Mouse (Mus musculus): ENCODE measurements around the gene Tmem246. TPM values are rescaled to one million over a fixed set of nuclear protein-coding genes. Genes with fewer than 3 reads are reported as not detected.
"Not testable (repeated sequence)": the region's sequence is repeated elsewhere in the genome, so short reads cannot be mapped to it uniquely, and the experiment has no call there.

The Tmem246 gene
- 1.0 and 1.7 TPM in 2 replicates for total RNA-seq (2017)

DNA sequence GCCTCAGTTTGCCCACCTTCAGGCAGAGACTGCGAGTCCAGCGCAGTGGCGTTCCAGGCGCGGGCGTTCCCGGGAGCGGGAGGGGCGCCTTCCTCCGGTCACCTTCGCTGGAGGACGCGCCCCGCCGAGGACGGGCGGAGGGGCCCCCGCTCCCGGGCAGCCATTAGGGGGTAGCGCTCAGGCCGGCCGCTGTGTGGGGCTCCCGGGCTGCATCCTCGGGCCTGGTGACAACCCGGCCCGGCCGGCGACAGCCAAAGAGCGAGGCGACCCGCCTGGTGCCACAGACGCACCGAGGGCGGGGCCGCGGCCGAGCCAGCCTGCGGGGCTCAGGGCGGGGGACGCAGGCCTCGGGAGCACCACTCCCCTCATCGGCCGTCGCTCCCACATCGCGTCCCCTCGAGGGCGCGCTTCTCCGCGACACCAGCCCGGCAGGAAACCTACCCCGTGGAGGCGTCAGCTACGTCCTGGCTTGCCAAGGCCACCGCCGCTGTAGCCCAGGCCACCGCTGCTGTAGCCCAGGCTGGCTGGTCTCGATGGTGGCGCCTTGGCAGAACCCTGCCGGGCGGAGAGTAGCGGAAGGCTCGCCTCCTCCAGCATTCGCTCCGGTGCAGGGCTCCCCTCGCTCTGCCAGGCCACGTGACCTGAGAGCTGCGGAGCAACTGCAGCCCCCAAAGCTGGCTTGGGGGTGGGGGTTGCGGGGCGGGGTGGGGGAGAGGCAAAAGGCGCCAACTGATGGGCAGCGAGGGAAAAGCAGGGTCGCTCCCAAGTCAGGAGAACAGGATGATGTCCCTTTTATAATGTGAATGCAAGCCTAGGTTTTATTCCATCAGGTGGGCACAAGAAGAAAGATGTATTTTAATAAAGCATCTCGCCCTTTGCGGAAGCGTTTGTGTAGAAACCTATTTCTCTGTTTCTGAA lies at the start of gene Tmem246:
Tmem246 (minus strand) TSS at position 694 of the 918 bp plus-strand sequence.
- peak; percentile 78 for ATAC-seq (replicated peaks; ENCODE audit: low read depth, poor library complexity, severe bottlenecking)

DNA sequence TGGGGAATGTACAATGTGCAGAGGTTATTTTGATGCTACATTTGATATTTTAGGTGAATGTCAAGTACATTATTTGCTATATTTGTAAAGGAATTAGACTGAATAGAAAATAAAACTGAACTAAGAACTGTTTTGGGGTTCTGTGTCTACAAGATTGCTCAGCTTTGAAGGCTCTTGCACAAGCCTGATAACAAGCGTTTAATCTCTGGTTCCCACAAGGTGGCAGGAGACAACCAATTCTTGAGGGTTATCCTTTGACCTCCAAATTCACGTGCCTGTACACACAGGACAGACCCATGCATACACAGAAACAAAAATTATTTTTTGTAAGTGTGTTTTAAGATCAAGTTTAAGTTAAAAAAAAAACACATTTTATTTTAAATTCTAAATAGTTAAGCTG lies 42.2 kb upstream of the Tmem246 start:
- ATAC-seq (replicated peaks; ENCODE audit: low read depth, poor library complexity, severe bottlenecking), result peak; percentile 76

GRCm38 (mm10) chr4:49637821-49638220 lies 40.1 kb upstream of the Tmem246 start:
- no peak for ATAC-seq (replicated peaks; ENCODE audit: low read depth, poor library complexity, severe bottlenecking)

DNA sequence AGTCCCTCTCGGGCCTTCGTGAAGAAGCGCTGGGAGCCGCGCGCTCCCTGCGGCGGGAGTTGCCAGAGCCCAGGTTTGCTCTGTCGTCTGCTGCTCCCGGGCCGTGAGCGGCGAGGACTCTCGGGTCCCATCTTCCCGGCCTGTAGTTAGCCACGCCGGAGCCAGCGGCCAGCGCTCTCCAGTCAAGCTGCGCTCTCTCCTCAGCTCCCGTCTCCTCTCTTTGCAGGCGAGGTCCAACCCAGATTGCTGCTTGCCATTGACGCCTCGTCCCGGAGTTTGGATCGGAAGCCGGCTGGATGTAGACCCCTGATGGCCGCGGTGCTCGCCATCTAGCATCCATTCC lies 34.4 kb upstream of the Tmem246 start:
- ATAC-seq (replicated peaks; ENCODE audit: low read depth, poor library complexity, severe bottlenecking), result no peak

DNA sequence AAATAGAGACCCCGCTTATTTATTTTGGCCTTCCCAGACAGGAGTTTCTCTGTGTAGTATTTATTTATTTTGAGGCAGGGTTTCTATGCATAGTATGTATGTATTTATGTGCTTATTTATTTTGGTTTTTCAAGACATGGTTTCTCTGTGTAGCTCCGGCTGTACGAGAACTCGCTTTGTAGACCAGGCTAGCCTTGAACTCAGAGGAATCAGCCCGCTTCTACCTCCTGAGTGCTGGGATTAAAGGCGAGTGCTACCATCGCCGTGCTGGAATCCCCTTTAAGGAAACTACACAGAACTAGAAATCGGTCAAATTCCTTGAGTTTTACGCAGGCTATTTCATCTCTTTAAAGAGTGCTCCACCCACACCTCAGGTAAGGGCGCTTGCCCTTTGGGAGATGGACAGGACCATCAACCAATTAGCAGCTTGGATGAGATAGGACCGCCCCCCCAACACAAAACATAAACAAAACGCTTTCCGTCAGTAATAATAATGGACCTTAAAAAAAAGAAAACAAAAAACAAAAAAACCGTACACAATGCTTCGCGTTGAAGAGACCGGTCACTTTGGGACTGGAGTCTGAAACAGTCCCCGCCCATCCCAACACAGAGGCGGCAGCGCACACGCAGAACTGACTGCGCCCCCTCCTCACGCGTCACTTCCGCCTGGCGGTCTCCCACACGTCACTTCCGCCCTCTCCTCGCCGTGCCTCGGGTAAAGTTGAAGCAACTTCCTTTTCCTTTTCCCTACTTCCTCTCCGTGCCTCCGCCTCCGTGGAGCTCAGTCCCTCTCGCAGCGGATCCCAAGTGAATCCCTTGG lies 33.9 kb upstream of the Tmem246 start, which contains the start of gene Rnf20:
Rnf20 (plus strand) TSS at position 688 of the 820 bp plus-strand sequence.
- peak; percentile 92 for ATAC-seq (replicated peaks; ENCODE audit: low read depth, poor library complexity, severe bottlenecking)

- no peak for ATAC-seq (replicated peaks; ENCODE audit: low read depth, poor library complexity, severe bottlenecking)
Measured at GRCm38 (mm10) chr4:49628941-49629340, 31.3 kb upstream of the Tmem246 start.

GRCm38 (mm10) chr4:49626973-49627372 lies 29.3 kb upstream of the Tmem246 start:
- peak; percentile 59 for ATAC-seq (replicated peaks; ENCODE audit: low read depth, poor library complexity, severe bottlenecking)

DNA sequence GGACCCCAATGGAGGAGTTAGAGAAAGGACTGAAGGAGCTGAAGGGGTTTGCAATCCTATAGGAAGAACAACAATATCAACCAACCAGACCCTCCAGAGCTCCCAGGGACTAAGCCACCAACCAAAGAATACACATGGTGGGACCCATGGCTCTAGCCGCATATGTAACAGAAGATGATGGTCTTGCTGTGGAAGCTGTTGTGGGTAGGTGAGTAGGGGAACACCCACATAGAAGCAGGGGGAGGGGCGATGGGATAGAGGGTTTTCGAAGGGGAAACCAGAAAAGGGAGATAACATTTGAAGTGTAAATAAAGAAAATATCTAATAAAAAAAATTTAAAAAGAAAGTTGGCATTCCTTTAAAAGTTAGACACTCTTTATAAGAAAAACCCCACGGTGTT lies 27.3 kb upstream of the Tmem246 start:
- ATAC-seq (replicated peaks; ENCODE audit: low read depth, poor library complexity, severe bottlenecking), result not testable (repeated sequence)

DNA sequence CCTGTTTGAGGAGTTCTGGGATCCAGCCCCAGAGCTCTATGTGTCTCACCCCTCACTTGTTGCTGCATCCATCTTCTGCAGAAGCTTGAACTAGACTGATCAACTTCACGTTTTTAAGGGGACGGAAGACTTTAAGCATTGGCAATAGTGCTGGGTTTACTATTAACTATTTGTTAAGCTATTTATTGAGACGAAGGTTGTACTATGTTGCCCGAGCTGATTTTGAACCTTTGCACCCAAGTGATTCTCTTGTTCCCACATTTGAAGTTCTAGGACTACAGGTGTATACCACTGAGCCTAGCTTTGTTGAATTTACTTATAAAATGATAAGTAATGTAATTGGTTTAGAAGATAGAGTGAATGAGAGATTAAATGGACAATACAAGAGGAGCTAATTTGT lies 26.2 kb upstream of the Tmem246 start:
- ATAC-seq (replicated peaks; ENCODE audit: low read depth, poor library complexity, severe bottlenecking), result no peak

GRCm38 (mm10) chr4:49622272-49622671 lies 24.6 kb upstream of the Tmem246 start:
- ATAC-seq (replicated peaks; ENCODE audit: low read depth, poor library complexity, severe bottlenecking), result no peak

- ATAC-seq (replicated peaks; ENCODE audit: low read depth, poor library complexity, severe bottlenecking), result peak; percentile 85
Measured at GRCm38 (mm10) chr4:49619861-49620260, 22.2 kb upstream of the Tmem246 start.

DNA sequence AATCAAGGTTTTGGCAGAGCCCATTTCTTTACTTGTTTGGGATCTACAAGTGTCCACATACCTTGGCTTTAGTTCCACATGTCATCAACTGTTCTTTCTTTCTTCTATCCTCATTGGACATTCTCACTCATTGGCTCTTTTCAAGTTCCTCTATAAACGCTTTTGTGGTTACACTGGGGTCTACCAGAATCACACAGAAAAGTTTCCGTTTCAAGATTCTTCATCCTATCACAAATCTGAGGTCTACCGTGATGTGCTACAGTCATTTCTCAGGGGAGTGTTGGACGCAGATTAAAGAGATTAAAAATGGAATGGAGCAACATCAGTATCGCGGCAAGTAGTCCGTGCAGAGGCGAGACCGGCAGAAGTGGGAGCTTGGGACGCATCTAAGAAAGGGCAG lies 19.2 kb upstream of the Tmem246 start:
- ATAC-seq (replicated peaks; ENCODE audit: low read depth, poor library complexity, severe bottlenecking), result peak; percentile 85

GRCm38 (mm10) chr4:49605459-49605858 lies 7.8 kb upstream of the Tmem246 start:
- 0 out of 2 replicates have a peak, but pooled peaks have one; percentile 32 for ATAC-seq (replicated peaks; ENCODE audit: low read depth, poor library complexity, severe bottlenecking)

DNA sequence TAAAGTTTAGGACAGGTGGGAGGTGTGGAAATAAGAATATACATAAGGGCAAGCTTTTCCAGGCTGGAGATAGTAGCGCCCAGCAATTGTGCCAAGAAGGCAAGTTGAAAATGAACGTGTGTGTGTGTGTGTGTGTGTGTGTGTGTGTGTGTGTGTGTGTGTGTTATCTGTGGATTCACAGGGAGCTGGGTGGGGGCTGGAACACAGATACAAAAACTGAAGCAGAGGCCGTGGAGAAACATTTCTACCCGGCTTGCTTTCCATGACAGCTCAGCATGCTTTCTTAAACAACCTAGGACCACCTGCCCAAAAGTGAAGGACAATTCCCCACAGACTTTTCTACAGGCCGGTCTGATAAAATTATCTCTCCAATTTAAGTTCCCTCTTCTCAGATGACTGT lies 6.9 kb upstream of the Tmem246 start:
- no peak for ATAC-seq (replicated peaks; ENCODE audit: low read depth, poor library complexity, severe bottlenecking)

GRCm38 (mm10) chr4:49604016-49604546 lies 6.4 kb upstream of the Tmem246 start:
- peak; percentile 42; the same call in 1 of the 2 replicates for ATAC-seq (replicated peaks; ENCODE audit: low read depth, poor library complexity, severe bottlenecking)

GRCm38 (mm10) chr4:49603161-49603560 lies 5.5 kb upstream of the Tmem246 start:
- ATAC-seq (replicated peaks; ENCODE audit: low read depth, poor library complexity, severe bottlenecking), result no peak

DNA sequence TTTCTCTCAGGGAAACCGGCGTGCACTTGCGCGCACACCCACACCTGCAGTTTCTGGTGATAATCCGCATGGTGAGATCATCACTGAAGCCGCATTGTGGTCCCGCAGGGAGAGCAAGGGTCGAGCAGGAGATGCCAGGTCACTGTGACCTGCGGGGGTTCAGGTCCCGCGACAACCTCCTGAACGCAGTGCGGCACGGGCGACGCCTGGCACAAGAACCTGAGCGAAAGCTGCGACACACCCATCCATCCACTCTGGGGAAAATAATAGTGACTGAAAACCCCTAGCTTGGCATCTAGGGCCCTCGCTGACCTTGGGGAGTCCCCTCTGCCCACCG lies 862 bp downstream of the Tmem246 start:
- peak; percentile 44 for ATAC-seq (replicated peaks; ENCODE audit: low read depth, poor library complexity, severe bottlenecking)

- no peak for ATAC-seq (replicated peaks; ENCODE audit: low read depth, poor library complexity, severe bottlenecking)
Measured at GRCm38 (mm10) chr4:49590152-49590551, 7.5 kb downstream of the Tmem246 start.

GRCm38 (mm10) chr4:49586811-49587210 lies 10.9 kb downstream of the Tmem246 start:
- ATAC-seq (replicated peaks; ENCODE audit: low read depth, poor library complexity, severe bottlenecking), result no peak

GRCm38 (mm10) chr4:49585524-49586101 lies 12.1 kb downstream of the Tmem246 start:
- no peak for ATAC-seq (replicated peaks; ENCODE audit: low read depth, poor library complexity, severe bottlenecking)
